Mouse (Mus musculus) olfactory bulb, adult 2 months (tissue): Measurements from ENCODE around the gene Spns2. TPM values are rescaled to one million over a fixed set of nuclear protein-coding genes. Genes with fewer than 3 reads are reported as not detected.

Source experiments
- H3K27ac ChIP-seq: fragments of 200-500 bp; 2 replicates; pipeline ENCODE4 v1.5.1; 2012; ENCODE audit warnings: low read depth, low read length; ENCODE audit not compliant: insufficient read depth
- H3K4me1 ChIP-seq: fragments of 200-500 bp; 2 replicates; pipeline ENCODE4 v1.6.1; 2012; ENCODE audit warnings: low read length; ENCODE audit not compliant: control insufficient read depth, insufficient read depth
- H3K4me3 ChIP-seq: fragments of 200-500 bp; 2 replicates; pipeline ENCODE4 v1.5.1; 2012; ENCODE audit warnings: mild to moderate bottlenecking, low read depth, low read length, moderate library complexity; ENCODE audit not compliant: insufficient read depth
- CTCF ChIP-seq: fragments of 200-500 bp; IDR thresholded peaks from 2 replicates; pipeline ENCODE4 v1.5.1; 2012; ENCODE audit warnings: low read depth, mild to moderate bottlenecking, low read length, moderate library complexity; ENCODE audit not compliant: insufficient read depth
- POLR2A ChIP-seq: fragments of 200-500 bp; IDR thresholded peaks from 2 replicates; pipeline ENCODE4 v1.6.1; 2012; ENCODE audit warnings: mild to moderate bottlenecking, low read depth, low read length, moderate library complexity; ENCODE audit not compliant: insufficient read depth
- WGBS: fragments of 180-500 bp; shearing (Covaris S2); methylation state at CpG from one replicate; pipeline ENCODE4 v1.1.7; 2018; 5-methylcytosine and 5-hydroxymethylcytosine counted together
- polyA plus RNA-seq: library from polyadenylated mRNA; stranded (reverse); fragments of >200 nt; gene quantifications from 2 replicates; pipeline ENCODE4 v1.2.4, GENCODE M21; 2012; ENCODE audit warnings: low replicate concordance; ENCODE audit not compliant: missing spikeins, insufficient read depth, insufficient read length

Gene Spns2
- polyA plus RNA-seq, 1 experiment: not detected

GRCm38 (mm10) chr11:72503501-72503921 lies 13.8 kb upstream of the Spns2 start:
- 51% methylated on average over 5 of the region's 5 CpGs for WGBS
- Histone ChIP-seq H3K4me3 (no peak overlapping the region), H3K4me1 (peaks cover 41% of the 10 kb centered on the region), H3K27ac (no peak overlapping the region)
- TF ChIP-seq POLR2A (no peak), CTCF (no peak)

- 10% methylated on average over 8 of the region's 8 CpGs for WGBS
- Histone ChIP-seq H3K4me1 (peaks cover 51% of the 10 kb centered on the region), H3K4me3 (no peak overlapping the region), H3K27ac (peak overlapping the region; percentile 70)
- no peak for TF ChIP-seq POLR2A
- no peak for TF ChIP-seq CTCF
Observed at GRCm38 (mm10) chr11:72502236-72502635, 12.5 kb upstream of the Spns2 start.

- 19% methylated on average over 5 of the region's 5 CpGs for WGBS
- Histone ChIP-seq H3K27ac (peak overlapping the region; percentile 70; the same call in 1 of the 2 replicates), H3K4me3 (no peak overlapping the region), H3K4me1 (peaks cover 57% of the 10 kb centered on the region)
- TF ChIP-seq POLR2A (no peak), CTCF (no peak)
Observed at GRCm38 (mm10) chr11:72501426-72502002, 11.8 kb upstream of the Spns2 start.

- Histone ChIP-seq H3K27ac (no peak overlapping the region), H3K4me3 (no peak overlapping the region), H3K4me1 (peaks cover 48% of the 10 kb centered on the region)
- 83% methylated on average over 4 of the region's 4 CpGs for WGBS
- TF ChIP-seq POLR2A: no peak
- TF ChIP-seq CTCF: no peak
Observed at GRCm38 (mm10) chr11:72500139-72500538, 10.4 kb upstream of the Spns2 start.

- H3K4me1 ChIP-seq: peaks cover 37% of the 10 kb centered on the region
- no peak overlapping the region for H3K27ac ChIP-seq
- no peak for TF ChIP-seq CTCF
- no peak for TF ChIP-seq POLR2A
- H3K4me3 ChIP-seq: no peak overlapping the region
- 37% methylated on average over 4 of the region's 4 CpGs for WGBS
Observed at GRCm38 (mm10) chr11:72497367-72497766, 7.7 kb upstream of the Spns2 start.

GRCm38 (mm10) chr11:72496775-72497174 lies 7.1 kb upstream of the Spns2 start:
- H3K4me1 ChIP-seq: peaks cover 31% of the 10 kb centered on the region
- no peak overlapping the region for H3K4me3 ChIP-seq
- no peak for TF ChIP-seq POLR2A
- no peak for TF ChIP-seq CTCF
- 70% methylated on average over 1 of the region's 1 CpGs for WGBS
- H3K27ac ChIP-seq: peak overlapping the region; percentile 37

- WGBS: 69% methylated on average over 3 of the region's 3 CpGs
Observed at GRCm38 (mm10) chr11:72496066-72496465, 6.4 kb upstream of the Spns2 start.

GRCm38 (mm10) chr11:72494046-72494988 lies 4.6 kb upstream of the Spns2 start:
- no peak for TF ChIP-seq POLR2A
- no peak for TF ChIP-seq CTCF
- Histone ChIP-seq H3K4me1 (peaks cover 19% of the 10 kb centered on the region), H3K27ac (no peak overlapping the region), H3K4me3 (no peak overlapping the region)
- whole genome bisulfite sequencing: 80% methylated on average over 8 of the region's 8 CpGs

More at GRCm38 (mm10) chr11:72496066-72496465, 6.4 kb upstream of the Spns2 start:
- no peak overlapping the region for H3K4me3 ChIP-seq
- no peak for TF ChIP-seq CTCF
- TF ChIP-seq POLR2A: no peak
- no peak overlapping the region for H3K27ac ChIP-seq
- peaks cover 25% of the 10 kb centered on the region for H3K4me1 ChIP-seq
